Mouse (Mus musculus) E14TG2a.4 (cell line): ENCODE measurements around the gene Alkbh8.
"Not testable (repeated sequence)": the region's sequence is repeated elsewhere in the genome, so short reads cannot be mapped to it uniquely, and the experiment has no call there.

Experiments used
- H3K27me3 ChIP-seq: 2 replicates; pipeline ENCODE4 v1.6.1; 2014; ENCODE audit warnings: low read length, control low read depth; ENCODE audit not compliant: insufficient read depth
- H3K36me3 ChIP-seq: 2 replicates; pipeline ENCODE4 v1.6.1; 2014; ENCODE audit warnings: low read length, control low read depth; ENCODE audit not compliant: insufficient read depth
- H3K4me1 ChIP-seq: replicated peaks from 2 replicates; pipeline ENCODE4 v1.6.1; 2014; ENCODE audit warnings: low read depth, low read length, control low read depth
- H3K4me3 ChIP-seq: replicated peaks from 2 replicates; pipeline ENCODE4 v1.5.1; 2014; ENCODE audit warnings: mild to moderate bottlenecking, low read length
- H3K9me3 ChIP-seq: 2 replicates; pipeline ENCODE4 v1.6.1; 2014; ENCODE audit warnings: low read length, control low read depth
- CTCF ChIP-seq: conservative IDR thresholded peaks from 2 replicates; pipeline ENCODE4 v1.5.1; 2014; ENCODE audit warnings: low read length
- NANOG ChIP-seq: IDR thresholded peaks from 2 replicates; pipeline ENCODE4 v1.6.1; 2014; ENCODE audit warnings: borderline replicate concordance, low read length, mixed read lengths
- POU5F1 ChIP-seq: IDR thresholded peaks from 2 replicates; pipeline ENCODE4 v1.6.1; 2014; ENCODE audit warnings: low read length, borderline replicate concordance

Gene Alkbh8

DNA sequence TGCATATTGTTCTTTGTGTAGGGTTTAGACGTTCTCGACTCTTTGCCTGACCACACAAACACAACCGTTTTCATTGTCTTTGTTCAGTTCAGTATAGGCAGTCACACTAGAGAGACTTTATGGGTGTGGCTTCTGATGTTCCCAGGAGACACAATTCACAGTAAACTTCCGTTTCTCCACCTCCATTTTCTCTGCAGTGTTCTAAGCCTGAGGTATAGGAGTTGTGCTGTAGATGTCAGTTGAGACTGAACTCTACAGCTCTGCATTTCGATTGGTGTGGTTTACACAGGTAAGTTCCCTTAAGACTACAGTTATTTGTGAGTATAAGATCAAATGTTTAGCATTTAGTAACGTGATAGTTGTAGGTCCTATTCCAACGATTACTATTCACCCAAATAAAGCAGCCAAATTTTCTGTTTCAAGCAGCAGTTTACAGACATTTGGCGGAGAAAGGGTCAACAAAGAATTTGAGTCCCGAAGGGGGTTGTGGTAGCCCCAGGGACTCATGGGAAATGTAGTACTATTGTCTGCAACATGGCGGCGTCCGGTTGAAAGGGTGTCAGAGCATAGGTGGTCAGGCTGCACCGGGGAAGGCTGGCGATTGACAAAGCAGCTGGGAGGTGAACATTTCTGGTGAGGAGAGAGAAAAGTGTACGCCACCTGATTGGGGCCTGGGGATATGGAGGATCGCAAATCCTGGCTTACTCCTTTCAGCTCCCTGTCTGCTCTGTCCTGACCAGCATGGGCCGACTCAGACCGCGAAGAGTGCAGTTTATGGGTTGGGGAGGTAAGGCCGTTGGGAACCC is at the start of gene Alkbh8:
Gene Alkbh8, plus strand, starts transcription at position 179 of the 806 bp plus-strand sequence.
- TF ChIP-seq POU5F1: no peak
- no peak for TF ChIP-seq NANOG
- no peak for TF ChIP-seq CTCF
- Histone ChIP-seq H3K9me3 (no peaks in the 10 kb centered on the region), H3K4me1 (peaks cover 15% of the 10 kb centered on the region; the same call in 1 of the 2 replicates)

DNA sequence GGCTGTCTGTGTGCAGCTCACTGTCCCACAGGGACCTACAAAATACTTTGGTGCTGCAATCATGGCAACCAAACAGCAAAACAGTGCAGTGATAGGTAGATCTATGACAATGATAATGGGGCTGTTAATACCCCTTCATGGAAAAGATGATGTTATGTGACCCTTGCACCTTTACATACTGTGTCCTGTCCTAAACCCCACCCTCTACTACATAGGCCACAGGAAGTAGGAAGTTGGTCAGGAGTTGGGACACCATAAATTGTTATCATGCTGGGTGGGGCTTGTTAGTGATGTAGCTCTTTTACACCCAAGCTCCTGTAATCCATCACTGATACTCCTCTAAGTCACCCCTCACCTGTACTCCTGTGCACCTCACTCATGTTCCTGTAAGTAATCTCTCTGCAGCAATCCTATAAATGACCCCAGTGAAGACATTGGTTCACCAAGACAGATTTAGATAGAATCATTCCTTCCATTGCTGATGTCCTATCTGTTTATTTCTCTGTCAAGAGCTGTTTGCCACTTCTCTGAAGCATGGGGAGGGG is 25.6 kb upstream of the Alkbh8 start:
- Histone ChIP-seq H3K36me3 (no peaks in the 10 kb centered on the region), H3K9me3 (peaks cover 27% of the 10 kb centered on the region), H3K27me3 (no peaks in the 10 kb centered on the region), H3K4me3 (no peak overlapping the region), H3K4me1 (no peaks in the 10 kb centered on the region)
- TF ChIP-seq POU5F1 (no peak), NANOG (no peak), CTCF (no peak)

More for the DNA sequence above, at the start of gene Alkbh8:
- peak within 1 kb of the TSS; percentile 95 for H3K4me3 ChIP-seq
- H3K27me3 ChIP-seq: no peaks in the 10 kb centered on the region
- H3K36me3 ChIP-seq: peaks cover 18% of the 10 kb centered on the region

GRCm38 (mm10) chr9:3310016-3310415 is 24.9 kb upstream of the Alkbh8 start:
- Histone ChIP-seq H3K27me3 (no peaks in the 10 kb centered on the region), H3K36me3 (no peaks in the 10 kb centered on the region), H3K4me3 (no peak overlapping the region), H3K9me3 (peaks cover 30% of the 10 kb centered on the region), H3K4me1 (no peaks in the 10 kb centered on the region)
- TF ChIP-seq CTCF (no peak), NANOG (no peak), POU5F1 (no peak)

GRCm38 (mm10) chr9:3327342-3328053 is 7.4 kb upstream of the Alkbh8 start:
- not testable (repeated sequence) for H3K4me1 ChIP-seq, H3K9me3 ChIP-seq, H3K27me3 ChIP-seq, H3K36me3 ChIP-seq, H3K4me3 ChIP-seq

GRCm38 (mm10) chr9:3328054-3328595 is 6.8 kb upstream of the Alkbh8 start:
- Histone ChIP-seq H3K27me3 (no peaks in the 10 kb centered on the region), H3K4me1 (no peaks in the 10 kb centered on the region), H3K36me3 (no peaks in the 10 kb centered on the region), H3K4me3 (no peak overlapping the region), H3K9me3 (no peaks in the 10 kb centered on the region)
- TF ChIP-seq POU5F1 (no peak), CTCF (no peak), NANOG (no peak)

DNA sequence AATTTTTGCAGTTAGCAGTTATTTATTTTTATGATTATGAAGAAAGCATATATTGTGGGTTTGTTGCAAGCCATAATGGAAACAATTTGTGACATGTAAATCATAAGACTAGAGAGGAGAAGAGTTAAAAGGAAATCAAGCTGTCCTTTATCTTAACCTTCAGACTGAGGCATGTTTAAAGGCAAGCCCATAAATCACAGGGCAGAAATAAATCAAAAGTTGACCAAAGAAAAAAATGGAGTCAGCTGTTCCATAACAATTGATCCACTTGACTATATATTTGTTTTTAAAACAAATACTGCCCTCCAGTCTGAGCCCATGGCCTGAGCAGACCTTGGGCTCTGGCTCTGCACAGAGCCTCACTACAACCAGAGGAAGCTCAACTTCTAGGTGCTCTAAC is 4.6 kb upstream of the Alkbh8 start:
- no peaks in the 10 kb centered on the region for H3K36me3 ChIP-seq
- H3K4me1 ChIP-seq: 0 out of 2 replicates have a peak, but pooled peaks cover 10% of the 10 kb centered on the region
- no peaks in the 10 kb centered on the region for H3K27me3 ChIP-seq
- H3K4me3 ChIP-seq: no peak overlapping the region
- TF ChIP-seq CTCF (no peak), POU5F1 (no peak), NANOG (no peak)
- H3K9me3 ChIP-seq: no peaks in the 10 kb centered on the region

DNA sequence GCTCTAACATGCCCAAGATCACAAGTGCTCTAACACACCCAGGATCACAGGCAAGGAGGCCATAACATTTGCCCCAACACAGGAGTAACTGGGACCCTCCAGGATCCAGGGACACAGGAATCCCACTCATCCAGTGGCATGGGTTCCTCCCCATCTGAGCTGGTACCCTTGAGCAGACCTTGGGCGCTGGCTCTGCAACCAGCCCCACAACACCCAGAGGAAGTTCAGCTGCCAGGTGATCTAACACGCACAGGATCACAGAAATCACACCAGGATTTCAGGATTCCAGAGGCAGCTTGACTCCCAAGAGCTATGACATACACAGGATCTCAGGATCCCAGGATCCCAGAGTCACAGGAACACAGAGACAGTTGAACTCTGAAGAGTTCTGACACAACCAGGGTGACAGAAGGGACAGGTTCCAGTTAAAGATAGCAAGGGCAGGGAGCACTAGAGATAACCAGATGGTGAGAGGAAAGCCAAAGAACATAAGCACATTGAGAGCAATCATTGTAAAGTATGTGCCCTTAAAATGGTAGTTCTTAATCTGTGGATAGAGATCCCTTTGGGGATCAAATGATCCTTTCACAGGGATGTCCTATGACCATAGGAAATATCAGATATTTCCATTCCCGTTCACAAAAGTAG is 4.1 kb upstream of the Alkbh8 start:
- no peaks in the 10 kb centered on the region for H3K36me3 ChIP-seq
- H3K4me3 ChIP-seq: no peak overlapping the region
- no peaks in the 10 kb centered on the region for H3K9me3 ChIP-seq
- no peaks in the 10 kb centered on the region for H3K27me3 ChIP-seq
- TF ChIP-seq CTCF: no peak
- 0 out of 2 replicates have a peak, but pooled peaks cover 10% of the 10 kb centered on the region for H3K4me1 ChIP-seq

GRCm38 (mm10) chr9:3336661-3337060 is 1.7 kb downstream of the Alkbh8 start:
- Histone ChIP-seq H3K9me3 (no peaks in the 10 kb centered on the region), H3K4me1 (peaks cover 15% of the 10 kb centered on the region; the same call in 1 of the 2 replicates), H3K36me3 (peaks cover 25% of the 10 kb centered on the region), H3K27me3 (no peaks in the 10 kb centered on the region), H3K4me3 (peak overlapping the region; percentile 95)
- TF ChIP-seq NANOG (no peak), POU5F1 (no peak), CTCF (no peak)
